ENCODE assay signal across 8 mouse cellular contexts in genomic region chr9:72791213-72791582, GRCm38 (mm10). TPM values are rescaled to one million over a fixed set of nuclear protein-coding genes. Genes with fewer than 3 reads are reported as not detected.
DNase-seq lines count a peak whose midpoint lies in the region; ATAC-seq and TF ChIP-seq lines count a peak whose summit lies in the region.

No protein-coding gene starts in this region.

- H3K9me3 ChIP-seq in limb, embryonic 12.5 days = no peaks in the 10 kb centered on the region

- no peak overlapping the region for H3K9ac ChIP-seq in limb, embryonic 12.5 days (replicated peaks)

- no peak for ATAC-seq in limb, embryonic 12.5 days (ENCODE audit: insufficient number of reproducible peaks, insufficient read depth, low FRiP score, low TSS enrichment, low read depth)

- intact Hi-C loops in left cerebral cortex, adult 2 months (cut with DNase I) = no loop called here

- peaks cover 35% of the 10 kb centered on the region for H3K4me1 ChIP-seq in bone marrow macrophage, adult 2 months (ENCODE audit: control insufficient read depth, insufficient read depth, low read length)
- peaks cover 8% of the 10 kb centered on the region for H3K4me1 ChIP-seq in embryonic fibroblast, embryonic 13.5 days (ENCODE audit: control insufficient read depth, insufficient read depth, low read length)
- H3K4me1 ChIP-seq in limb, embryonic 12.5 days (replicated peaks) = peaks cover 14% of the 10 kb centered on the region

- peak overlapping the region; percentile 21; the same call in 1 of the 2 replicates for H3K4me2 ChIP-seq in limb, embryonic 12.5 days

- no peaks in the 10 kb centered on the region for H3K36me3 ChIP-seq in limb, embryonic 12.5 days

- 20% methylated on average over 10 of the region's 10 CpGs for WGBS in limb, embryonic 12.5 days

- H3K27me3 ChIP-seq in limb, embryonic 12.5 days = 0 out of 2 replicates have a peak, but pooled peaks cover 8% of the 10 kb centered on the region

- H3K27ac ChIP-seq in bone marrow macrophage, adult 2 months (ENCODE audit: insufficient read depth, low read depth, low read length) = peak overlapping the region; percentile 53
- H3K27ac ChIP-seq in embryonic fibroblast, embryonic 13.5 days (ENCODE audit: insufficient read depth, low read length) = peak overlapping the region; percentile 69
- no peak overlapping the region for H3K27ac ChIP-seq in limb, embryonic 12.5 days
- no peak overlapping the region for H3K27ac ChIP-seq in left cerebral cortex, adult 2 months

- no peak for TF ChIP-seq POLR2A in bone marrow macrophage, adult 2 months (IDR thresholded peaks at IDR 0.05; ENCODE audit: borderline replicate concordance, low read depth, low read length)
- no peak for TF ChIP-seq POLR2A in embryonic fibroblast, embryonic 13.5 days (IDR thresholded peaks at IDR 0.05; ENCODE audit: low read depth, low read length)

- peak; percentile 10 for DNase-seq in kidney, adult 11 months
- DNase-seq in kidney, adult 18-20 months = no peak
- DNase-seq in left cerebral cortex, adult 2 months (ENCODE audit: extremely low spot score in 1 of 2, low spot score in 2 of 2) = no peak
- no peak for DNase-seq in spleen, postnatal 10 days (ENCODE audit: low spot score in 2 of 2)
- no peak for DNase-seq in retina, postnatal 1 day

- no peak overlapping the region for H3K4me3 ChIP-seq in bone marrow macrophage, adult 2 months (ENCODE audit: insufficient read depth, low read length)
- no peak overlapping the region for H3K4me3 ChIP-seq in embryonic fibroblast, embryonic 13.5 days (ENCODE audit: insufficient read depth, low read length)
- H3K4me3 ChIP-seq in limb, embryonic 12.5 days (replicated peaks) = no peak overlapping the region
- H3K4me3 ChIP-seq in left cerebral cortex, adult 2 months = no peak overlapping the region

- no peak for TF ChIP-seq CTCF in bone marrow macrophage, adult 2 months (IDR thresholded peaks at IDR 0.05; ENCODE audit: low read depth, low read length)
- no peak; the same call in 1 of the 2 replicates for TF ChIP-seq CTCF in embryonic fibroblast, embryonic 13.5 days (IDR thresholded peaks at IDR 0.05; ENCODE audit: borderline replicate concordance, insufficient read depth, low read length)
- TF ChIP-seq CTCF in left cerebral cortex, adult 2 months (IDR thresholded peaks at IDR 0.05) = no peak

RNA-seq across cellular contexts. Expression of gene Prtg, which starts 15.5 kb away (rescaled TPM):
- not detected in 2 replicates for polyA plus RNA-seq in bone marrow macrophage, adult 2 months (2012; ENCODE audit: insufficient read depth, insufficient read length, missing spikeins)
- 0.32 and 0.37 TPM in 2 replicates for polyA plus RNA-seq in embryonic fibroblast, embryonic 13.5 days (2011; ENCODE audit: insufficient read length, low read depth, missing spikeins)
- 0.91 and 0.95 TPM in 2 replicates for polyA plus RNA-seq in limb, embryonic 12.5 days (2016; fragmentation: Nextera tagmentation; extraction: Ambion mirVana)
- 1 to 10 TPM; 1.5 to 1.8 TPM for total RNA-seq in left cerebral cortex, adult 2 months (2021)

Comparison
In these comparisons a context has a peak if more than half of its experiments do, and no peak if none do; other contexts are left out.
1. H3K27ac ChIP-seq: peak in bone marrow macrophage, adult 2 months (single experiment) and embryonic fibroblast, embryonic 13.5 days (single experiment); none in limb, embryonic 12.5 days (single experiment) and left cerebral cortex, adult 2 months (single experiment).